Comparison of ENCODE assay signal across 26 mouse cellular contexts in genomic region chr1:77975941-77976340, GRCm38 (mm10).
"Had no signal": no experiment of that assay in that cellular context is flagged by ENCODE, and none has a peak within 500 bp of the region (broad histone marks: within the 10 kb centered on the region; RNA-seq: fewer than 3 reads in every experiment).

No protein-coding gene starts in this region.

- H3K27me3 ChIP-seq: embryonic facial prominence, embryonic 15.5 days had no signal

- H3K36me3 ChIP-seq: embryonic facial prominence, embryonic 10.5 days; embryonic facial prominence, embryonic 12.5 days; embryonic facial prominence, embryonic 13.5 days; embryonic facial prominence, embryonic 15.5 days; forebrain, embryonic 10.5 days; forebrain, embryonic 12.5 days; forebrain, embryonic 15.5 days had no signal

- DNase-seq: cerebellum, adult 2 months; cerebellum, adult 8-10 months; cerebellum, adult 9-10 months; cerebellum, adult 9-11 months; cerebellum, postnatal 10 days; cerebellum, postnatal 14 days; cerebellum, postnatal 25 days; cerebellum, postnatal 36 days; embryo, embryonic 11 days; forebrain, postnatal 0 days; gastrocnemius, adult 2 months; gastrocnemius, postnatal 10 days; gastrocnemius, postnatal 14 days; gastrocnemius, postnatal 25 days; gastrocnemius, postnatal 36 days; heart, adult 18-20 months; heart, adult 2 months had no signal

- H3K27ac ChIP-seq: embryonic facial prominence, embryonic 10.5 days; embryonic facial prominence, embryonic 12.5 days; embryonic facial prominence, embryonic 13.5 days; embryonic facial prominence, embryonic 15.5 days; forebrain, embryonic 10.5 days; forebrain, embryonic 12.5 days; forebrain, embryonic 13.5 days; forebrain, embryonic 15.5 days; gastrocnemius, adult 2 months; heart, adult 2 months had no signal

- H3K4me1 ChIP-seq: embryonic facial prominence, embryonic 10.5 days; embryonic facial prominence, embryonic 12.5 days had no signal

- H3K4me3 ChIP-seq: embryonic facial prominence, embryonic 10.5 days; embryonic facial prominence, embryonic 12.5 days; embryonic facial prominence, embryonic 13.5 days; embryonic facial prominence, embryonic 15.5 days; erythroblast, embryonic 14.5 days; forebrain, embryonic 10.5 days; forebrain, embryonic 12.5 days; forebrain, embryonic 13.5 days; forebrain, embryonic 15.5 days; gastrocnemius, adult 2 months; heart, adult 2 months had no signal
